Mouse (Mus musculus) heart, embryonic 15.5 days (tissue): Measurements from ENCODE around the gene BC028528. TPM values are rescaled to one million over a fixed set of nuclear protein-coding genes. Genes with fewer than 3 reads are reported as not detected.
"Not testable (repeated sequence)": the region's sequence is repeated elsewhere in the genome, so short reads cannot be mapped to it uniquely, and the experiment has no call there.

ENCODE experiments used
- ATAC-seq: fragments of 200-750 bp; cut with Nextera tagmentation; replicated peaks from 2 replicates; pipeline ENCODE4 v1.8.0; 2017; ENCODE audit warnings: low read depth, moderate TSS enrichment; ENCODE audit not compliant: insufficient number of reproducible peaks, insufficient read depth, low FRiP score
- H3K27ac ChIP-seq: fragments of 300-500 bp; sonication (generic); 2 replicates; pipeline ENCODE4 v1.5.1; 2015; ENCODE audit warnings: mild to moderate bottlenecking, inconsistent platforms
- H3K27me3 ChIP-seq: fragments of 300-500 bp; sonication (generic); 2 replicates; pipeline ENCODE4 v1.6.1; 2015; ENCODE audit warnings: inconsistent platforms
- H3K36me3 ChIP-seq: fragments of 300-500 bp; sonication (generic); 2 replicates; pipeline ENCODE4 v1.6.1; 2015; ENCODE audit warnings: mild to moderate bottlenecking, inconsistent platforms
- H3K4me1 ChIP-seq: fragments of 300-500 bp; sonication (generic); replicated peaks from 2 replicates; pipeline ENCODE4 v1.6.1; 2015; ENCODE audit warnings: inconsistent platforms
- H3K4me2 ChIP-seq: fragments of 300-500 bp; sonication (generic); 2 replicates; pipeline ENCODE4 v1.6.1; 2015; ENCODE audit warnings: inconsistent platforms, mild to moderate bottlenecking, moderate library complexity
- H3K4me3 ChIP-seq: fragments of 300-500 bp; sonication (generic); 2 replicates; pipeline ENCODE4 v1.5.1; 2015; ENCODE audit warnings: mild to moderate bottlenecking, inconsistent platforms
- H3K9ac ChIP-seq: fragments of 300-500 bp; sonication (generic); 2 replicates; pipeline ENCODE4 v1.6.1; 2015; ENCODE audit warnings: mild to moderate bottlenecking, inconsistent platforms
- H3K9me3 ChIP-seq: fragments of 300-500 bp; sonication (generic); replicated peaks from 2 replicates; pipeline ENCODE4 v1.6.1; 2016; ENCODE audit warnings: inconsistent platforms
- WGBS: fragments of 180-500 bp; shearing (Covaris S2); methylation state at CpG from one replicate; pipeline ENCODE4 v1.1.7; 2015; ENCODE audit warnings: mixed read lengths; 5-methylcytosine and 5-hydroxymethylcytosine counted together
- polyA plus RNA-seq: library from polyadenylated mRNA; unstranded; fragments of >200 nt; fragmentation: Nextera tagmentation; extraction: Ambion mirVana; gene quantifications from 2 replicates; pipeline ENCODE4 v1.2.1, GENCODE M21; 2015

BC028528 gene
- polyA plus RNA-seq, 1 experiment from 2014 or later: 38.4 TPM

- H3K4me2 ChIP-seq: peak within 1 kb of the TSS; percentile 80
- ATAC-seq: peak; percentile 100
- under 1% methylated on average over 49 of the region's 49 CpGs for WGBS
Observed at GRCm38 (mm10) chr3:95928658-95929503, 37.1 kb upstream of the BC028528 start, which contains the start of gene Anp32e. Anp32e (plus strand) TSS chr3:95929246.

GRCm38 (mm10) chr3:95928261-95928657, 36.5 kb upstream of the BC028528 start:
- H3K27ac ChIP-seq: peak overlapping the region; percentile 86
- peak overlapping the region; percentile 55 for H3K9ac ChIP-seq
- peak overlapping the region; percentile 75 for H3K4me2 ChIP-seq
- H3K9me3 ChIP-seq: no peaks in the 10 kb centered on the region
- H3K27me3 ChIP-seq: no peaks in the 10 kb centered on the region
- WGBS: 48% methylated on average over 6 of the region's 6 CpGs
- peak overlapping the region; percentile 94 for H3K4me3 ChIP-seq
- H3K36me3 ChIP-seq: no peaks in the 10 kb centered on the region
- ATAC-seq: no peak
- H3K4me1 ChIP-seq: peaks cover 15% of the 10 kb centered on the region

More at GRCm38 (mm10) chr3:95928658-95929503, 37.1 kb upstream of the BC028528 start, which contains the start of gene Anp32e:
- peak within 1 kb of the TSS; percentile 94 for H3K4me3 ChIP-seq
- H3K4me1 ChIP-seq: peaks cover 15% of the 10 kb centered on the region
- H3K36me3 ChIP-seq: peaks cover 3% of the 10 kb centered on the region
- H3K27ac ChIP-seq: peak within 1 kb of the TSS; percentile 93
- no peaks in the 10 kb centered on the region for H3K9me3 ChIP-seq
- H3K27me3 ChIP-seq: no peaks in the 10 kb centered on the region
- H3K9ac ChIP-seq: peak within 1 kb of the TSS; percentile 99

- H3K36me3 ChIP-seq: no peaks in the 10 kb centered on the region
- H3K4me3 ChIP-seq: no peak overlapping the region
- no peak overlapping the region for H3K9ac ChIP-seq
- no peaks in the 10 kb centered on the region for H3K27me3 ChIP-seq
- no peak overlapping the region for H3K4me2 ChIP-seq
- no peak overlapping the region for H3K27ac ChIP-seq
- ATAC-seq: no peak
- H3K4me1 ChIP-seq: peaks cover 8% of the 10 kb centered on the region; the same call in 1 of the 2 replicates
- H3K9me3 ChIP-seq: no peaks in the 10 kb centered on the region
- WGBS: 78% methylated on average over 5 of the region's 5 CpGs
Observed at GRCm38 (mm10) chr3:95925087-95925486, 33.3 kb upstream of the BC028528 start.

GRCm38 (mm10) chr3:95924185-95924584, 32.4 kb upstream of the BC028528 start:
- Histone ChIP-seq H3K36me3 (no peaks in the 10 kb centered on the region), H3K4me1 (peaks cover 8% of the 10 kb centered on the region; the same call in 1 of the 2 replicates), H3K9ac (no peak overlapping the region), H3K27ac (no peak overlapping the region), H3K9me3 (no peaks in the 10 kb centered on the region), H3K4me3 (no peak overlapping the region), H3K27me3 (no peaks in the 10 kb centered on the region), H3K4me2 (no peak overlapping the region)
- WGBS: 67% methylated on average over 4 of the region's 4 CpGs
- no peak for ATAC-seq

DNA sequence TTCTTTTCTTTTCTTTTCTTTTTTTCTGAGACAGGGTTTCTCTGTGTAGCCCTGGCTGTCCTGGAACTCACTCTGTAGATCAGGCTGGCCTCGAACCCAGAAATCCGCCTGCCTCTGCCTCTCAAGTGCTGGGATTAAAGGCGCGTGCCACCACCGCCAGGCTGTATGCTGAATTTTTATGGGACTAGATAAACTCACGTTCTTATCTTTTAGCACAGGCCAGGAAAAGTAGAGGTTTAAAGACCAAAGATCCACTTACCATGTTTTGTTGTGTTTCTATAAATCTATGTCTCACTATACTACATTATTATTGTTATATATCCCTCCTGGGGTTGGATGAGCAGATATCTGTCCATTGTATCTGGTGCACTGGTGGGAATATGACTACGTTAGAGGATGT, 31.6 kb upstream of the BC028528 start:
- H3K27ac ChIP-seq, H3K4me2 ChIP-seq, H3K4me3 ChIP-seq, H3K4me1 ChIP-seq, ATAC-seq, H3K9ac ChIP-seq, H3K36me3 ChIP-seq, H3K27me3 ChIP-seq, H3K9me3 ChIP-seq: not testable (repeated sequence)
- 85% methylated on average over 7 of the region's 7 CpGs for WGBS

DNA sequence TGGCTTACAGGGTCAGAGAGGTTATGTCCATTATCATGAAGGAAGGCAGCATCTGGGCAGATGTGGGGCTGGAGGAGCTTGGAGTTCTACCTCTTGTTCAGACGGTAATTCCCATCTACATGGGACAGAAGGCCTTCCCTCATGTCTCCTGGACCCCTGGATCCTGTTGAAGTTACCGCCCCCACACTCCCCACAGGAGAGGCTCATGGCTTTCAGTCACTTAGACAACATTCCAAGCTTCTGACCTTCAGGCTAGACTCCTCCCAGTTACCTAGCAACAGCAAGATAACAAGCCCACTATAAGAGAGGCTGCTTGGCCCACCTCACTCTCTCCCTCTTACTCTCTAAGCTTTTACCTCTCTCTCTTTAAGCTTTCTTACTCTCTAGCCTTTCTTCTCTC, 28.7 kb upstream of the BC028528 start:
- H3K27me3 ChIP-seq: not testable (repeated sequence)
- 39% methylated on average over 2 of the region's 2 CpGs for WGBS

GRCm38 (mm10) chr3:95916760-95917159, 25.0 kb upstream of the BC028528 start:
- Histone ChIP-seq H3K27me3 (no peaks in the 10 kb centered on the region), H3K36me3 (no peaks in the 10 kb centered on the region), H3K9me3 (no peaks in the 10 kb centered on the region), H3K4me1 (0 out of 2 replicates have a peak, but pooled peaks cover 2% of the 10 kb centered on the region), H3K4me3 (no peak overlapping the region), H3K9ac (no peak overlapping the region), H3K4me2 (no peak overlapping the region), H3K27ac (no peak overlapping the region)
- WGBS: 60% methylated on average over 7 of the region's 7 CpGs
- ATAC-seq: no peak

More for the DNA sequence above, 28.7 kb upstream of the BC028528 start:
- not testable (repeated sequence) for H3K36me3 ChIP-seq, H3K9ac ChIP-seq, H3K9me3 ChIP-seq, H3K4me1 ChIP-seq, H3K27ac ChIP-seq, ATAC-seq, H3K4me3 ChIP-seq, H3K4me2 ChIP-seq

DNA sequence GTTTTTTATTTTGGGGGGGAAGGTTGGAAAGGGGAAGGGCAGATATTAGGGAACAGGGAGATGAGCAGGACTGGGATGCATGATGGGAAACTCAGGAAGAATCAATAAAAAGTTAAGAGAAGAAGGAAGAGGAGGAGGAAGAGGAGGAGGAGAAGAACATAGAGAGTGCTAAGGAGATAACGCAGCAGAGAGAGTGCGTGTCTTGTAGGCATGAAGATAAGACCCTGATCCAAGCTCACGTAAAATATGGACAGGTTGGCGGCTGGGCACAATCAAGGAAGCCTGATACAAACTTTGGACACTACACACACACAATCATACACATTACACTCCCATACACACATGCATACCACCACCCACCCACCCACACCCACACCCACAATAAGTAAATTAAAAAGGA, 22.9 kb upstream of the BC028528 start:
- Histone ChIP-seq H3K4me3 (no peak overlapping the region), H3K4me1 (no peaks in the 10 kb centered on the region), H3K27ac (no peak overlapping the region), H3K9ac (no peak overlapping the region), H3K27me3 (no peaks in the 10 kb centered on the region), H3K36me3 (no peaks in the 10 kb centered on the region), H3K4me2 (no peak overlapping the region), H3K9me3 (no peaks in the 10 kb centered on the region)
- WGBS: 69% methylated on average over 4 of the region's 4 CpGs
- no peak for ATAC-seq

GRCm38 (mm10) chr3:95907613-95908012, 15.8 kb upstream of the BC028528 start:
- no peak overlapping the region for H3K27ac ChIP-seq
- H3K9ac ChIP-seq: no peak overlapping the region
- H3K9me3 ChIP-seq: no peaks in the 10 kb centered on the region
- H3K36me3 ChIP-seq: no peaks in the 10 kb centered on the region
- ATAC-seq: no peak
- WGBS: 39% methylated on average over 4 of the region's 4 CpGs
- no peak overlapping the region for H3K4me3 ChIP-seq
- H3K4me2 ChIP-seq: no peak overlapping the region
- peaks cover 33% of the 10 kb centered on the region for H3K4me1 ChIP-seq
- no peaks in the 10 kb centered on the region for H3K27me3 ChIP-seq

- H3K9ac ChIP-seq: 0 out of 2 replicates have a peak overlapping the region, but pooled peaks have one; percentile 13
- 0% methylated on average over 12 of the region's 12 CpGs for WGBS
- H3K9me3 ChIP-seq: no peaks in the 10 kb centered on the region
- H3K36me3 ChIP-seq: no peaks in the 10 kb centered on the region
- peak overlapping the region; percentile 47 for H3K4me3 ChIP-seq
- H3K4me1 ChIP-seq: peaks cover 39% of the 10 kb centered on the region
- no peak for ATAC-seq
- no peak overlapping the region for H3K27ac ChIP-seq
- peak overlapping the region; percentile 77 for H3K4me2 ChIP-seq
- no peaks in the 10 kb centered on the region for H3K27me3 ChIP-seq
Observed at GRCm38 (mm10) chr3:95906860-95907259, 15.1 kb upstream of the BC028528 start.

DNA sequence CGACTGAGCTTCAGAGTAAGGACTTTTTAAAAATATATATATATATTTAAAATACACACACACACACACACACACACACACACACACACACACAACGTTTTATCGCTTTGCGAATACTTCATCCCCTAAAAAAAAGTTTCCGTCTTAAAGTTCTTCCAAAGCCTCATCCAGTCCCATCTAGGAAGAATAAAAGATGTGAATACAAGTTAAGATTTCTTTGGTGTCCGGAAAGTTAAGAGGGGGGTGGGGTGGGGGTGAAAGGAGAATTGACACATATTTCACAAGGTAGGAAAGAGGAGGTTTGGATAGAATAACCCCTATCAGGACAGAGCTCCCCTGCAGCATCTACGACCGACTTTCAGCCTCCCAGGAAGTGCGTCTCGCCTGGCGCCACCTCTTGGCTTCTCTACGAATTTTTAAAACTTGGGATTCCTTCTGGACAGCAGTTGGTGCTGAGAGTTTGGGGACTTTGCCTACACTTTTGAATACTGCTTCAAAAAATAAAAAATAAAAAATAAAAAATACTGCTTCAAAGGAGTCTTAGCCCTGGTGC, 14.2 kb upstream of the BC028528 start:
- Histone ChIP-seq H3K4me2 (peak overlapping the region; percentile 77), H3K4me1 (peaks cover 43% of the 10 kb centered on the region), H3K4me3 (peak overlapping the region; percentile 47), H3K27ac (peak overlapping the region; percentile 87), H3K9me3 (no peaks in the 10 kb centered on the region), H3K9ac (peak overlapping the region; percentile 56; the same call in 1 of the 2 replicates), H3K27me3 (no peaks in the 10 kb centered on the region), H3K36me3 (no peaks in the 10 kb centered on the region)
- WGBS: under 1% methylated on average over 12 of the region's 12 CpGs
- no peak for ATAC-seq
